Mouse (Mus musculus) neural tube, embryonic 11.5 days (tissue): ENCODE measurements around the gene Olfr1123. TPM values are rescaled to one million over a fixed set of nuclear protein-coding genes. Genes with fewer than 3 reads are reported as not detected.
"Not testable (repeated sequence)": the region's sequence is repeated elsewhere in the genome, so short reads cannot be mapped to it uniquely, and the experiment has no call there.

ENCODE experiments used
- ATAC-seq: fragments of 200-750 bp; cut with Nextera tagmentation; 2 replicates; pipeline ENCODE4 v1.8.0; 2017; ENCODE audit warnings: moderate number of reproducible peaks, mild to moderate bottlenecking, moderate TSS enrichment, moderate library complexity; ENCODE audit not compliant: insufficient read depth, low FRiP score, low TSS enrichment
- DNase-seq: peaks from one replicate; pipeline ENCODE4 v3.0.0-alpha.2; 2015; ENCODE audit warnings: low spot score
- H3K27ac ChIP-seq: fragments of 300-500 bp; sonication (generic); 2 replicates; pipeline ENCODE4 v1.5.1; 2014; ENCODE audit warnings: low read depth, mild to moderate bottlenecking, low read length
- H3K27me3 ChIP-seq: fragments of 300-500 bp; sonication (generic); 2 replicates; pipeline ENCODE4 v1.6.1; 2014; ENCODE audit warnings: mild to moderate bottlenecking, low read length, mixed read lengths; ENCODE audit not compliant: control insufficient read depth, insufficient read depth
- H3K36me3 ChIP-seq: fragments of 300-500 bp; sonication (generic); 2 replicates; pipeline ENCODE4 v1.6.1; 2014; ENCODE audit warnings: mild to moderate bottlenecking, low read length, moderate library complexity, mixed read lengths; ENCODE audit not compliant: control insufficient read depth, insufficient read depth
- H3K4me1 ChIP-seq: fragments of 300-500 bp; sonication (generic); 2 replicates; pipeline ENCODE4 v1.6.1; 2014; ENCODE audit warnings: low read length, mixed read lengths; ENCODE audit not compliant: control insufficient read depth, insufficient read depth
- H3K4me2 ChIP-seq: fragments of 300-500 bp; sonication (generic); 2 replicates; pipeline ENCODE4 v1.6.1; 2014; ENCODE audit warnings: low read depth, mild to moderate bottlenecking, moderate library complexity
- H3K4me3 ChIP-seq: fragments of 300-500 bp; sonication (generic); 2 replicates; pipeline ENCODE4 v1.5.1; 2014; ENCODE audit warnings: low read depth, low read length
- H3K9ac ChIP-seq: fragments of 300-500 bp; sonication (generic); 2 replicates; pipeline ENCODE4 v1.6.1; 2014; ENCODE audit warnings: mild to moderate bottlenecking, low read length
- H3K9me3 ChIP-seq: fragments of 300-500 bp; sonication (generic); 2 replicates; pipeline ENCODE4 v1.6.1; 2016; ENCODE audit warnings: low read length; ENCODE audit not compliant: control insufficient read depth
- WGBS: fragments of 180-500 bp; shearing (Covaris S2); extraction: QIAGEN DNeasy Blood & Tissue Kit; methylation state at CpG from one replicate; pipeline ENCODE4 v1.1.7; 2014; 5-methylcytosine and 5-hydroxymethylcytosine counted together
- polyA plus RNA-seq: library from polyadenylated mRNA; unstranded; fragments of >200 nt; fragmentation: Nextera tagmentation; extraction: Ambion mirVana; gene quantifications from 2 replicates; pipeline ENCODE4 v1.2.1, GENCODE M21; 2014

The Olfr1123 gene
- not detected in 2 replicates for polyA plus RNA-seq

- Histone ChIP-seq H3K4me1 (no peaks in the 10 kb centered on the region), H3K9ac (no peak within 1 kb of the TSS), H3K36me3 (no peaks in the 10 kb centered on the region), H3K4me2 (no peak within 1 kb of the TSS), H3K4me3 (no peak within 1 kb of the TSS), H3K27me3 (no peaks in the 10 kb centered on the region), H3K9me3 (no peaks in the 10 kb centered on the region), H3K27ac (no peak within 1 kb of the TSS)
- DNase-seq, result no peak
- 93% methylated on average over 1 of the region's 1 CpGs for WGBS
- ATAC-seq, result no peak
Measured at GRCm38 (mm10) chr2:87416335-87416734, at the start of gene Olfr1123. Olfr1123 (plus strand) TSS chr2:87416635.

GRCm38 (mm10) chr2:87369595-87369994, 46.8 kb upstream of the Olfr1123 start, which contains the start of gene Olfr1121:
Olfr1121 (plus strand) TSS chr2:87369895.
- Histone ChIP-seq H3K27me3 (no peaks in the 10 kb centered on the region), H3K27ac (no peak within 1 kb of the TSS)
- no peak for ATAC-seq

DNA sequence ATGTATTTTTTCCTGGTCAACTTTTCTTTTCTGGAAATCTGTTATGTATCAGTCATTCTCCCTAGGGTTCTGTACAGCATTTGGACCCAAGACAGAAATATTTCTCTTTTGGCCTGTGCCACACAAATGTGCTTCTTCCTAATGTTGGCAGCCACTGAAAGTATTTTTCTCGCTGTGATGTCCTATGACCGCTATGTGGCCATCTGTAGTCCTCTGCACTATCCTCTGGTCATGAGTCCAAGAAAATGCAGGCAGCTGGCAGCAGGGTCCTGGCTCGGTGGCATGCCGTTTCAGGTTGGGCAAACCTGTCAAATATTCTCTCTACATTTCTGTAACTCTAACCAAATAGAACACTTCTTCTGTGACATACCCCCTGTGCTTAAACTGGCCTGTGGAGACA, 44.7 kb upstream of the Olfr1123 start:
- Histone ChIP-seq H3K36me3 (no peaks in the 10 kb centered on the region), H3K9me3 (no peaks in the 10 kb centered on the region), H3K4me1 (no peaks in the 10 kb centered on the region), H3K27ac (no peak overlapping the region), H3K4me3 (no peak overlapping the region), H3K9ac (no peak overlapping the region), H3K27me3 (no peaks in the 10 kb centered on the region), H3K4me2 (no peak overlapping the region)
- 90% methylated on average over 4 of the region's 4 CpGs for WGBS
- no peak for ATAC-seq
- DNase-seq, result no peak

More at GRCm38 (mm10) chr2:87369595-87369994, 46.8 kb upstream of the Olfr1123 start, which contains the start of gene Olfr1121:
- no peak for DNase-seq
- Histone ChIP-seq H3K9me3 (no peaks in the 10 kb centered on the region), H3K4me2 (no peak within 1 kb of the TSS), H3K36me3 (no peaks in the 10 kb centered on the region), H3K9ac (no peak within 1 kb of the TSS), H3K4me1 (no peaks in the 10 kb centered on the region), H3K4me3 (no peak within 1 kb of the TSS)
- 49% methylated on average over 1 of the region's 1 CpGs for WGBS

GRCm38 (mm10) chr2:87383935-87384334, 32.5 kb upstream of the Olfr1123 start:
- Histone ChIP-seq H3K4me3 (no peak overlapping the region), H3K27me3 (no peaks in the 10 kb centered on the region), H3K4me1 (no peaks in the 10 kb centered on the region), H3K27ac (no peak overlapping the region), H3K9me3 (no peaks in the 10 kb centered on the region), H3K4me2 (no peak overlapping the region), H3K36me3 (no peaks in the 10 kb centered on the region), H3K9ac (no peak overlapping the region)
- DNase-seq, result no peak
- no peak for ATAC-seq
- whole genome bisulfite sequencing, result 88% methylated on average over 2 of the region's 2 CpGs

- 82% methylated on average over 2 of the region's 2 CpGs for WGBS
- no peak for ATAC-seq
Measured at GRCm38 (mm10) chr2:87385549-87385948, 30.9 kb upstream of the Olfr1123 start, which contains the start of gene Olfr1122. Olfr1122 (plus strand) TSS chr2:87385849.

GRCm38 (mm10) chr2:87393605-87394004, 22.8 kb upstream of the Olfr1123 start:
- H3K9me3 ChIP-seq, H3K4me1 ChIP-seq, DNase-seq, H3K4me2 ChIP-seq, H3K27me3 ChIP-seq, ATAC-seq, H3K9ac ChIP-seq, H3K4me3 ChIP-seq, H3K36me3 ChIP-seq, H3K27ac ChIP-seq: not testable (repeated sequence)
- 92% methylated on average over 4 of the region's 5 CpGs for WGBS

More at GRCm38 (mm10) chr2:87385549-87385948, 30.9 kb upstream of the Olfr1123 start, which contains the start of gene Olfr1122:
- Histone ChIP-seq H3K4me3 (no peak within 1 kb of the TSS), H3K27ac (no peak within 1 kb of the TSS), H3K4me2 (no peak within 1 kb of the TSS), H3K36me3 (no peaks in the 10 kb centered on the region), H3K9me3 (no peaks in the 10 kb centered on the region), H3K9ac (no peak within 1 kb of the TSS), H3K27me3 (no peaks in the 10 kb centered on the region), H3K4me1 (no peaks in the 10 kb centered on the region)
- no peak for DNase-seq

DNA sequence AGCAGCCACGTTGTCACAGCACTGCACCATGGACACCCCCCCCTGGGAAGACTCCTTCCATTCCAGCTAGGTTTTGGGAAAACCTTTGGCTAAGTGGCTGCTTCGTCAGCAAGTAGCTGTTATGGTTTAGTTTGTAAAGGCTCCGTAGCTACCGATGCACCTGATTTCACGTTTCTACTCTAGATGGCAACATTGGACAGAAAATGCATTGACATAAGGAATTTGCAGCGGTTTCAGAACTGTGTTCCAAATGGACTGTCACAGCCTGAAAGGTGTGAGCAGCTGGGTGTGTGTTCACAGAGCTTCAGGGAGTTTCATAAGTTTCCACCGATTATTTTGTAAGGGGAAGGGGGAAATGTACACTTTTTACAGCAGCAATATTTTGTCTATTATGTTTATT, 21.7 kb upstream of the Olfr1123 start:
- H3K4me2 ChIP-seq, H3K36me3 ChIP-seq, H3K4me1 ChIP-seq, H3K9ac ChIP-seq, DNase-seq, H3K4me3 ChIP-seq, H3K9me3 ChIP-seq, H3K27ac ChIP-seq, ATAC-seq, H3K27me3 ChIP-seq: not testable (repeated sequence)
- 92% methylated on average over 7 of the region's 7 CpGs for WGBS

DNA sequence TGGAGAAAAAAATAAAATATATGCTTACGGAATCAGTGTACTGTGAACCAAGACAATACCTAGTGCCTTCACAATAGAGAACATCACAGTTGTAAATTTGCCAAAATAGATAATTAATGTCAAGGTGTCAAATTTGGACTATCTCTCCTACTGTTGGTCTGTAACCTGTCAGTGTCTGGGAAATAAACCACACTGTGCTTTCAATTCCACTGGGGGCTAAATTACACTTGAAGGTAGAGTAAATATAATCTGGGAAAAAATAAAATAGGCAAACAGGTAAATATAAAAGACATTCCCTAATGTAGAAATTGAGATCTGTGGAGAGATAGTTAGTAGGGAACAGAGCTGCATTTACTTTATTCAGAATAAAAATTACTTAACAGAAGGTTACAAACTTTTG, 13.5 kb downstream of the Olfr1123 start, which contains the start of gene Olfr1124:
TSS of gene Olfr1124 (plus strand) at position 301 of the 400 bp plus-strand sequence.
- DNase-seq, result no peak
- H3K27me3 ChIP-seq, result no peaks in the 10 kb centered on the region
- no peaks in the 10 kb centered on the region for H3K4me1 ChIP-seq
- H3K4me2 ChIP-seq, result no peak within 1 kb of the TSS
- 94% methylated on average over 1 of the region's 1 CpGs for WGBS
- H3K27ac ChIP-seq, result no peak within 1 kb of the TSS
- no peak within 1 kb of the TSS for H3K4me3 ChIP-seq
- no peaks in the 10 kb centered on the region for H3K36me3 ChIP-seq
- no peaks in the 10 kb centered on the region for H3K9me3 ChIP-seq
- H3K9ac ChIP-seq, result no peak within 1 kb of the TSS
- no peak for ATAC-seq

GRCm38 (mm10) chr2:87437731-87438130, 21.3 kb downstream of the Olfr1123 start:
- no peak overlapping the region for H3K9ac ChIP-seq
- H3K9me3 ChIP-seq, result no peaks in the 10 kb centered on the region
- DNase-seq (no peak), ATAC-seq (no peak)
- WGBS, result 93% methylated on average over 16 of the region's 16 CpGs
- H3K4me2 ChIP-seq, result no peak overlapping the region
- no peak overlapping the region for H3K27ac ChIP-seq
- no peaks in the 10 kb centered on the region for H3K36me3 ChIP-seq
- no peaks in the 10 kb centered on the region for H3K27me3 ChIP-seq
- no peaks in the 10 kb centered on the region for H3K4me1 ChIP-seq
- no peak overlapping the region for H3K4me3 ChIP-seq
